Mouse (Mus musculus) T-cell, adult 2 months (primary cell): Measurements from ENCODE around the gene Skida1.

Source experiments
- DNase-seq: peaks from one replicate; pipeline ENCODE4 v3.0.0; 2022; ENCODE audit warnings: low spot score

Skida1 gene

GRCm38 (mm10) chr2:18038895-18039371, 9.9 kb downstream of the Skida1 start:
- no peak for DNase-seq

GRCm38 (mm10) chr2:18038141-18038752, 10.6 kb downstream of the Skida1 start:
- DNase-seq: no peak

GRCm38 (mm10) chr2:18037491-18037890, 11.4 kb downstream of the Skida1 start, which contains the start of gene A930004D18Rik:
Gene A930004D18Rik, minus strand, starts transcription at chr2:18037737.
- DNase-seq: no peak

GRCm38 (mm10) chr2:18034371-18035250, 14.2 kb downstream of the Skida1 start:
- no peak for DNase-seq

- DNase-seq: no peak
These were observed 15.4 kb downstream of the Skida1 start for GRCm38 (mm10) chr2:18033166-18034108.

- DNase-seq: no peak
These were observed 16.3 kb downstream of the Skida1 start for GRCm38 (mm10) chr2:18032538-18032895.

GRCm38 (mm10) chr2:18031831-18032537, 16.9 kb downstream of the Skida1 start:
- DNase-seq: no peak

- DNase-seq: no peak
These were observed 17.5 kb downstream of the Skida1 start for GRCm38 (mm10) chr2:18031271-18031821.

- no peak for DNase-seq
These were observed 18.3 kb downstream of the Skida1 start for GRCm38 (mm10) chr2:18030581-18030980.

- DNase-seq: no peak
These were observed 19.2 kb downstream of the Skida1 start for GRCm38 (mm10) chr2:18029656-18030055.

- peak; percentile 55 for DNase-seq
These were observed 20.5 kb downstream of the Skida1 start for GRCm38 (mm10) chr2:18028140-18029021.

GRCm38 (mm10) chr2:18027448-18028139, 21.3 kb downstream of the Skida1 start:
- DNase-seq: peak; percentile 92

GRCm38 (mm10) chr2:18026116-18026947, 22.5 kb downstream of the Skida1 start:
- no peak for DNase-seq

- DNase-seq: no peak
These were observed 23.1 kb downstream of the Skida1 start for GRCm38 (mm10) chr2:18025781-18026115.

GRCm38 (mm10) chr2:18025116-18025515, 23.7 kb downstream of the Skida1 start:
- DNase-seq: no peak

- DNase-seq: no peak
These were observed 26.0 kb downstream of the Skida1 start for GRCm38 (mm10) chr2:18022886-18023285.

GRCm38 (mm10) chr2:18019122-18019521, 29.7 kb downstream of the Skida1 start:
- no peak for DNase-seq

GRCm38 (mm10) chr2:18017321-18017720, 31.5 kb downstream of the Skida1 start:
- no peak for DNase-seq

- DNase-seq: no peak
These were observed 32.2 kb downstream of the Skida1 start for GRCm38 (mm10) chr2:18016639-18017038.
